Mouse (Mus musculus): ENCODE results near the gene Mpdu1.
"Not testable (repeated sequence)": the region's sequence is repeated elsewhere in the genome, so short reads cannot be mapped to it uniquely, and the experiment has no call there.

The Mpdu1 gene

GRCm38 (mm10) chr11:69620394-69621081 lies 41.9 kb downstream of the Mpdu1 start:
- DNase-seq: no peak

GRCm38 (mm10) chr11:69617805-69618204 lies 44.6 kb downstream of the Mpdu1 start, which contains the start of gene Shbg:
TSS of gene Shbg (minus strand) at chr11:69617905.
- no peak for DNase-seq

GRCm38 (mm10) chr11:69616781-69617180 lies 45.7 kb downstream of the Mpdu1 start:
- DNase-seq: no peak

- not testable (repeated sequence) for DNase-seq
Observed at GRCm38 (mm10) chr11:69614257-69614588, 48.2 kb downstream of the Mpdu1 start.

- peak; percentile 82 for DNase-seq
Observed at GRCm38 (mm10) chr11:69613553-69614256, 48.7 kb downstream of the Mpdu1 start.

GRCm38 (mm10) chr11:69610899-69611298 lies 51.5 kb downstream of the Mpdu1 start:
- DNase-seq: no peak

GRCm38 (mm10) chr11:69609416-69609815 lies 53.0 kb downstream of the Mpdu1 start:
- no peak for DNase-seq

- DNase-seq: no peak
Observed at GRCm38 (mm10) chr11:69608525-69608924, 53.9 kb downstream of the Mpdu1 start.

- DNase-seq: no peak
Observed at GRCm38 (mm10) chr11:69606832-69607231, 55.6 kb downstream of the Mpdu1 start.

Measured in layer of hippocampus, adult 9-11 months (tissue).